Mouse (Mus musculus) stomach, embryonic 14.5 days (tissue): ENCODE measurements around the gene Ank2. TPM values are rescaled to one million over a fixed set of nuclear protein-coding genes. Genes with fewer than 3 reads are reported as not detected.
"Not testable (repeated sequence)": the region's sequence is repeated elsewhere in the genome, so short reads cannot be mapped to it uniquely, and the experiment has no call there.

Source experiments
- ATAC-seq: fragments of 200-750 bp; cut with Nextera tagmentation; 2 replicates; pipeline ENCODE4 v1.8.0; 2017; ENCODE audit warnings: low read depth, moderate TSS enrichment; ENCODE audit not compliant: insufficient number of reproducible peaks, insufficient read depth, low FRiP score
- H3K27ac ChIP-seq: fragments of 300-500 bp; sonication (generic); 2 replicates; pipeline ENCODE4 v1.5.1; 2014; ENCODE audit warnings: mild to moderate bottlenecking, low read length, moderate library complexity, mixed read lengths
- H3K27me3 ChIP-seq: fragments of 300-500 bp; sonication (generic); 2 replicates; pipeline ENCODE4 v1.6.1; 2014; ENCODE audit warnings: low read length, control low read depth, mixed read lengths; ENCODE audit not compliant: control insufficient read depth, insufficient read depth
- H3K36me3 ChIP-seq: fragments of 300-500 bp; sonication (generic); 2 replicates; pipeline ENCODE4 v1.6.1; 2014; ENCODE audit warnings: mild to moderate bottlenecking, control low read depth, low read length, moderate library complexity, mixed read lengths; ENCODE audit not compliant: control insufficient read depth, insufficient read depth
- H3K4me1 ChIP-seq: fragments of 300-500 bp; sonication (generic); 2 replicates; pipeline ENCODE4 v1.6.1; 2014; ENCODE audit warnings: low read length, control low read depth, mixed read lengths; ENCODE audit not compliant: control insufficient read depth, insufficient read depth
- H3K4me2 ChIP-seq: fragments of 300-500 bp; sonication (generic); replicated peaks from 2 replicates; pipeline ENCODE4 v1.6.1; 2014; ENCODE audit warnings: low read depth, low read length, control low read depth
- H3K4me3 ChIP-seq: fragments of 300-500 bp; sonication (generic); 2 replicates; pipeline ENCODE4 v1.5.1; 2014; ENCODE audit warnings: low read depth, low read length, control low read depth
- H3K9ac ChIP-seq: fragments of 300-500 bp; sonication (generic); replicated peaks from 2 replicates; pipeline ENCODE4 v1.6.1; 2014; ENCODE audit warnings: low read depth, mild to moderate bottlenecking, control low read depth, low read length, moderate library complexity, mixed read lengths
- H3K9me3 ChIP-seq: fragments of 300-500 bp; sonication (generic); 2 replicates; pipeline ENCODE4 v1.6.1; 2016; ENCODE audit warnings: low read depth, low read length, control low read depth; ENCODE audit not compliant: control insufficient read depth
- WGBS: fragments of 180-500 bp; shearing (Covaris S2); extraction: QIAGEN DNeasy Blood & Tissue Kit; methylation state at CpG from one replicate; pipeline ENCODE4 v1.1.7; 2014; 5-methylcytosine and 5-hydroxymethylcytosine counted together
- polyA plus RNA-seq: library from polyadenylated mRNA; unstranded; fragments of >200 nt; fragmentation: Nextera tagmentation; extraction: Ambion mirVana; gene quantifications from 2 replicates; pipeline ENCODE4 v1.2.1, GENCODE M21; 2014

Gene Ank2
- polyA plus RNA-seq, 1 experiment from 2014 or later: 50.0 TPM

DNA sequence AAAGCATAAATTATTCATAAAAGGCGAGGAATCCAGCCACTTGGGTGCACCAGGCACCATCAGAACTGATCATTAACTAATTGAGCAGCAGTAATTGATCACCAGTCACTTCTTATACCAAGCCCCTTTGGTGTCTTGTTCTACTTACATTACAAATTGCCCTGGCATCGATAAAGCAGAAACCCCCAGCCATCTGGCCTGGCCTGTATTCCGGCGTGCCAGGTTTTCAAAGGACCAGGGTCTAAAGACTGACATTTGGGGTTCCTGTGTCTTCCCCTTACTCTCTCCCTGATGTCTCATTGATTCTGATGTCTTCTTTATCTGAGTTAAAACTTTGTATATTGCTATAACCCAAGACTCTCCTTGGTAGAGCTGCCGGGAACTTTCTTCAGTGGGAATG, 98.2 kb downstream of the Ank2 start:
- Histone ChIP-seq H3K9me3 (no peaks in the 10 kb centered on the region), H3K27ac (no peak overlapping the region), H3K4me1 (no peaks in the 10 kb centered on the region), H3K4me3 (no peak overlapping the region), H3K4me2 (no peak overlapping the region), H3K9ac (no peak overlapping the region), H3K27me3 (no peaks in the 10 kb centered on the region), H3K36me3 (no peaks in the 10 kb centered on the region)
- WGBS: 92% methylated on average over 5 of the region's 5 CpGs
- no peak for ATAC-seq

DNA sequence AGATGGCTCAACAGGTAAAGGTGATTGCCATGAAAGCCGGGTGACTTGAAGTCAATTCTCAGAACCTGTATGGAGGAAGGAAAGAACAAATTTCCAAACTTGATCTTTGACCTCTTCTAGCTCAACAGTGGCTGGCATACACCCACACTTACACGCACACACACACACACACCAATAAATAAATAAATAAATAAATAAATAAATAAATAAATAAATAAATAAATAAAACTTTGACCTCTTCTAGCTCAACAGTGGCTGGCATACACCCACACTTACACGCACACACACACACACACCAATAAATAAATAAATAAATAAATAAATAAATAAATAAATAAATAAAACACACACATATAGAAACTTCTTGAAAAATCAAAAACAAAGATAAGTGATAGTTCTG, 98.7 kb downstream of the Ank2 start:
- not testable (repeated sequence) for H3K4me1 ChIP-seq, H3K9me3 ChIP-seq, H3K27ac ChIP-seq, H3K9ac ChIP-seq, H3K27me3 ChIP-seq, ATAC-seq, H3K4me2 ChIP-seq, H3K4me3 ChIP-seq, H3K36me3 ChIP-seq
- 92% methylated on average over 3 of the region's 3 CpGs for WGBS

DNA sequence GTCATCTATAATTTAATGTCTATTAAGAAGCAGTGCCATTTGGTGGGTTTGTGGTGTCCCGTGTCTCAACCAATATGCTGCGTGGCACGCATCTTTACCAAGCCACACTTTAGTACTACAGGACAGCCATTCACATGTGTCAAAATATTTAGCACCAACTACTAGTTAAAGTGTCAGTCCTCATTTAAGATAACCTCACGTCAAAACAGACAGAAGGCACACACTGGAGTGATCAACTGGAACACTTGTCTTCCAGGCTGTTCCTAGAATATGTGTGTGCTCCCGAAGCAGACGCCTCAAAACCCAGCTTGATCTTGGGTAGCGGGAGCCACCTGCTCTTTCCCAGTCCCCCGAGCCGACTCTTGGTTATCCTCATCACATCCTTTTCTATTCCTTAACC, 101.4 kb downstream of the Ank2 start:
- no peak overlapping the region for H3K4me3 ChIP-seq
- WGBS: 93% methylated on average over 9 of the region's 9 CpGs
- no peak overlapping the region for H3K27ac ChIP-seq
- ATAC-seq: no peak
- H3K27me3 ChIP-seq: no peaks in the 10 kb centered on the region
- H3K36me3 ChIP-seq: no peaks in the 10 kb centered on the region
- no peaks in the 10 kb centered on the region for H3K4me1 ChIP-seq
- H3K4me2 ChIP-seq: no peak overlapping the region
- no peak overlapping the region for H3K9ac ChIP-seq
- H3K9me3 ChIP-seq: no peaks in the 10 kb centered on the region

DNA sequence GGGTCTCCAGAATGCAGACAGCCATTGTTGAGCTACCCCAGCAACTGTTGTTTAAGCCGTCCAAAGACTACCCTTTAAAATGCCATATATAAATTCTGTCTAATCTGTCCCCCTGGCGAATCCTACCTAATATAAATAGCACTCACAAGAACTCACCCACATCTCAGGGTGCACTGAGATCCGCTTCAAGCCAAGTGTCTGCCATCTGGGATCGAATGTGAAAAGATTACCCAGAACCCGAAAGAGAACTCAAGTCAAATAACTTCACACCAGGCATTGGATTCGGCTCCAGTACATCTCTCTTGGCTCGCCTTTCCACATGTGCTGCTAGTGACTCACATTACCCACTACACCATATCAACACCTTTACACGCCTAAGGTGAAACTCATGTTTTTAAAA, 103.9 kb downstream of the Ank2 start:
- WGBS: 89% methylated on average over 8 of the region's 8 CpGs
- ATAC-seq: no peak

DNA sequence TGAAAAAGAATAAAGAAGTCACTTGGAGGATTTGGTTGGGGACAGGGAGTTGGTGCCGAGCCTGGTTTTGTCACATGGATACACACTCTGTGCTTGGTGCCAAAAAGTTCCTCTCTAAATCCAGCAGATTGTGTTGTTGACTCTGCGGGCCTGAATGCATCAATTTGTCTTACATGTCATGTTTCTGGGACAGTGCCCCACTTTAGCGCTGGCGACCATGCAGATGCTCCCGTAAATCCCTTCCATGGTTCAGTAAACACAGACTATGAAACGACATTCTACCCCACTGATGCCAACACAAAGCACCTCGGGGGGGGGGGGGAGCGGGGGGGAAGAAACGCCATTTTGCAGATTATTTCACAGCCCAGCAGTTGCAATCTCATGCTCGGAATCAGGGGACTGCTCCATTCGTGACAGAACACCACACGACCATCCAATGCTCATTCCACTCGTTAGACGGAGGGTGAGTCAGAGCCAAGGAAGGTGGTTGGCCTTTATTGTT, 112.1 kb downstream of the Ank2 start:
- Histone ChIP-seq H3K4me1 (no peaks in the 10 kb centered on the region), H3K36me3 (no peaks in the 10 kb centered on the region), H3K9me3 (no peaks in the 10 kb centered on the region), H3K9ac (no peak overlapping the region), H3K4me2 (no peak overlapping the region), H3K4me3 (no peak overlapping the region), H3K27ac (no peak overlapping the region), H3K27me3 (no peaks in the 10 kb centered on the region)
- 85% methylated on average over 14 of the region's 14 CpGs for WGBS
- ATAC-seq: no peak

More for the DNA sequence above, 103.9 kb downstream of the Ank2 start:
- Histone ChIP-seq H3K4me3 (no peak overlapping the region), H3K9me3 (no peaks in the 10 kb centered on the region), H3K9ac (no peak overlapping the region), H3K4me2 (no peak overlapping the region), H3K4me1 (no peaks in the 10 kb centered on the region), H3K27ac (no peak overlapping the region), H3K27me3 (no peaks in the 10 kb centered on the region), H3K36me3 (no peaks in the 10 kb centered on the region)

DNA sequence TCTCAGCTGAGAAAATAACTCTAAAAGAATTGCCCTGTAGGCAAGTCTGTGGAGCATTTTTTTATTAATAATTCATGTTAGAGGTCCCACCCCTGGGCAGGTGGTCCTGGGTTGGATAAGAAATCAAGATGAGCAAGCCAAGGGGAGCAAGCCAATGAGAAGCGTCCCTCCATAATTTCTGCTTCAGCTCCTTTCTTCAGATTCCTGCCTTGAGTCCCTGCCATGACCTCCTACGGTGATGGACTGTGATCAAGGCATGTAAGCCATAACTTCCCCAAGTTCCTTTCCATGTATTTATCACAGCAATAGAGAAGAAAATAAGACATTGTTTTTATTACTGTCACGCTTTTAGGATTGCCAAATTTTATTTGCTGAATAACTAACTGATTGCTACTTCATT, 115.9 kb downstream of the Ank2 start:
- H3K27ac ChIP-seq: no peak overlapping the region
- ATAC-seq: no peak
- H3K4me1 ChIP-seq: no peaks in the 10 kb centered on the region
- no peaks in the 10 kb centered on the region for H3K36me3 ChIP-seq
- H3K4me3 ChIP-seq: no peak overlapping the region
- WGBS: 90% methylated on average over 3 of the region's 3 CpGs
- H3K9ac ChIP-seq: no peak overlapping the region
- H3K4me2 ChIP-seq: no peak overlapping the region
- no peaks in the 10 kb centered on the region for H3K27me3 ChIP-seq
- H3K9me3 ChIP-seq: no peaks in the 10 kb centered on the region

DNA sequence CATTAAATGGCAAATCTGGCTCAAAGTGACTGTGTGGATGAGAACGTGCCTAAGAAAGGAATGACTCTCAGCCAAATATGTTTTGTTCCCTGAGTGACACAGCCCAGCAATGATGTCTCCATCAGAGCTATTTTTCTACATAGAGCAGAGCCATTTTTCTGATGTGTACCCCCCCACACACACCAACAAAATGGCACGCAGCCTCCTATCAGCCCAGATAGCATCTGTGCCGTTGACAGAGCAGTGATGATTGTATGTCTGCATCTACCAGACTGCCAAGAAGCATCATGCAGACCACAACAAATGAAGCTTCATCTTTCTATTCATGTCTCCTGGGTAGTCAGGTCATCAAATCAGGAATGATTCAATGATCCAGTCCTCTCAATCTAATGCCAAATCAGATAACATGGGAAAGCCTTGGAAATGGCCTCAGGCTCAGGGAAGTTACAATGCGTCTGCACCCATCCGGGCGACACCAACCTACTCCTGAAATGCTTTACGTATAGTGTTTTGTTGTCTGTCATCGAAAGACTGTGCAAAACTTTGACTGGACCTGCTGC, 122.2 kb downstream of the Ank2 start:
- WGBS: 89% methylated on average over 8 of the region's 8 CpGs
- Histone ChIP-seq H3K4me3 (no peak overlapping the region), H3K36me3 (no peaks in the 10 kb centered on the region), H3K9me3 (no peaks in the 10 kb centered on the region), H3K9ac (no peak overlapping the region), H3K27me3 (no peaks in the 10 kb centered on the region), H3K4me1 (no peaks in the 10 kb centered on the region), H3K4me2 (no peak overlapping the region), H3K27ac (no peak overlapping the region)
- no peak for ATAC-seq

DNA sequence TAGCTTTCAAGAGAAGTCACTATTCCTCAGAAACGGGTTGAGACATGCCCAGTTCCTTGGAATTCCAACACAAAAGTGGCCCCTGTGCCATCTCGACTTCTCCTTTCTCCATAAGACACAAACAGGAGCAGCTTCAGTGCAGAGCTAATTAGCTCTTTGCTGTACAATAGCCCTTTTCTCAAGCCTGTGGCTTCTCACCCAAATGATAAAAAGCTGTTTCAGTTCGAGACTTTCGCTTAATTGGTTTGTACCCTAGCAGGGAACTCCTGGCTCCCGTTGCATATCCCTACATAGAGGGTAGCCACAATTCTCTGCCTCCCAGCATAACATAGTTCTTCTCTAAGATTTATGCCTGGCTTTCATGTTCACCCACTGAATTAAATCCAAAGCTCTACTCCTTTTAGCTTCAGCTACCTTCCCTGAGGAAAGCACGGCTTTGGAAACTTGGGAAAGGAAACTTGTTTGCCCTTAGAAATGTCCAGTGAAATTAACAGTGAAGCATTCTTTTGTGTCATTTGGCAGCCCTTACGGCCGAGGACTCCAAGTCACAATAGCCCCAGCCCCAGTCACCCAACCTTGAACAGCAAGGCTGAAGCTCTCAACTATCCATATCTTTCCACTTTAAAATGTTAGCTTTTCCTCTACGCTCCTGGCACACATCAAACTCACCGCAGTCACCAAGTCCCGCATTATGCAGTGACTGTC, 123.0 kb downstream of the Ank2 start:
- Histone ChIP-seq H3K9ac (no peak overlapping the region), H3K27ac (no peak overlapping the region), H3K4me2 (no peak overlapping the region), H3K27me3 (no peaks in the 10 kb centered on the region), H3K36me3 (no peaks in the 10 kb centered on the region), H3K9me3 (no peaks in the 10 kb centered on the region), H3K4me3 (no peak overlapping the region), H3K4me1 (no peaks in the 10 kb centered on the region)
- ATAC-seq: no peak
- WGBS: 69% methylated on average over 11 of the region's 11 CpGs
